In genomic region chr4:116556561-116557305, GRCm38 (mm10) we compare ENCODE assay signal across 8 mouse cellular contexts. TPM values are rescaled to one million over a fixed set of nuclear protein-coding genes. Genes with fewer than 3 reads are reported as not detected.
A peak's percentile ranks its signal among the peaks of the same experiment; 100 is the strongest.
DNase-seq lines count a peak whose midpoint lies in the region; ATAC-seq and TF ChIP-seq lines count a peak whose summit lies in the region.

No protein-coding gene starts in this region.

- H3K36me3 ChIP-seq in hindbrain, embryonic 14.5 days (replicated peaks; ENCODE audit: control insufficient read depth, insufficient read depth) = peaks cover 18% of the 10 kb centered on the region

- in situ Hi-C loops in Patski (cut with MboI; ENCODE audit: low pct_unique_long_range_greater_than_20kb) = no loop called here

- under 1% methylated on average over 28 of the region's 28 CpGs for WGBS in hindbrain, embryonic 14.5 days

- TF ChIP-seq CTCF in Patski (IDR thresholded peaks at IDR 0.05) = no peak

- peak overlapping the region; percentile 72 for H3K4me2 ChIP-seq in hindbrain, embryonic 14.5 days (replicated peaks)

- H3K4me3 ChIP-seq in hindbrain, embryonic 14.5 days (replicated peaks; ENCODE audit: low read length) = peak overlapping the region; percentile 64

- peaks cover 21% of the 10 kb centered on the region for H3K4me1 ChIP-seq in hindbrain, embryonic 14.5 days (replicated peaks; ENCODE audit: control insufficient read depth, insufficient read depth, low read length)

- H3K9ac ChIP-seq in hindbrain, embryonic 14.5 days = peak overlapping the region; percentile 71

- ATAC-seq in Patski = peak; percentile 92
- ATAC-seq in hindbrain, embryonic 14.5 days (ENCODE audit: low FRiP score) = peak; percentile 96

- no peaks in the 10 kb centered on the region for H3K27me3 ChIP-seq in Patski
- no peaks in the 10 kb centered on the region for H3K27me3 ChIP-seq in hindbrain, embryonic 14.5 days (ENCODE audit: control insufficient read depth, insufficient read depth, low read length)

- DNase-seq in Patski (ENCODE audit: low read depth, low spot score) = peak; percentile 51
- DNase-seq in cerebellum, postnatal 14 days = peak; percentile 94 to 95
- DNase-seq in frontal cortex, postnatal 25 days (ENCODE audit: low spot score in 2 of 2) = peak; percentile 87 to 88
- DNase-seq in hindbrain, embryonic 14.5 days (ENCODE audit: low spot score) = peak; percentile 94
- DNase-seq in layer of hippocampus, postnatal 36 days = peak; percentile 92 to 93
- peak; percentile 98 for DNase-seq in lung, postnatal 36 days
- peak; percentile 96 for DNase-seq in retina, postnatal 1 day
- peak; percentile 90 to 93 for DNase-seq in urinary bladder, adult 18-20 months (ENCODE audit: low spot score in 2 of 2)

- POLR2A ChIA-PET in Patski (lab: Charles Lee) = interaction anchor here (0.7 to 1.3 kb wide), 3 partner anchors 46 to 214 kb away, joined by 3 read pairs; no protein-coding TSS in a partner anchor

- H3K9me3 ChIP-seq in hindbrain, embryonic 14.5 days (ENCODE audit: control insufficient read depth, low read length) = no peaks in the 10 kb centered on the region

- H3K27ac ChIP-seq in hindbrain, embryonic 14.5 days = peak overlapping the region; percentile 95

- CTCF ChIA-PET in Patski (lab: Charles Lee) = no interaction called here

RNA-seq across cellular contexts. Expression of gene Gpbp1l1, which starts 0.7 kb away (rescaled TPM):
- polyA plus RNA-seq in Patski (2021) = 43.9 TPM
- polyA plus RNA-seq in hindbrain, embryonic 14.5 days (2014; fragmentation: Nextera tagmentation; extraction: Ambion mirVana) = 18.9 and 21.4 TPM in 2 replicates
- total RNA-seq in layer of hippocampus, postnatal 36 days (2021) = 10 to 100 TPM; 39.6 to 43.2 TPM

RNA-seq across cellular contexts. Expression of gene Tmem69, which starts 1.0 kb away (rescaled TPM):
- polyA plus RNA-seq in Patski (2021) = 8.5 TPM
- polyA plus RNA-seq in hindbrain, embryonic 14.5 days (2014; fragmentation: Nextera tagmentation; extraction: Ambion mirVana) = 27.2 and 27.9 TPM in 2 replicates
- 10 to 100 TPM; 11.3 to 12.8 TPM for total RNA-seq in layer of hippocampus, postnatal 36 days (2021)

RNA-seq across cellular contexts. Expression of gene Ccdc17, which starts 39.7 kb away (rescaled TPM):
- 1.8 TPM for polyA plus RNA-seq in Patski (2021)
- polyA plus RNA-seq in hindbrain, embryonic 14.5 days (2014; fragmentation: Nextera tagmentation; extraction: Ambion mirVana) = 3.8 and 5.3 TPM in 2 replicates
- total RNA-seq in layer of hippocampus, postnatal 36 days (2021) = 1 to 10 TPM; 4.0 to 4.3 TPM

RNA-seq across cellular contexts. Expression of gene Ipp, which starts 49.4 kb away (rescaled TPM):
- 15.9 TPM for polyA plus RNA-seq in Patski (2021)
- 3.8 and 4.6 TPM in 2 replicates for polyA plus RNA-seq in hindbrain, embryonic 14.5 days (2014; fragmentation: Nextera tagmentation; extraction: Ambion mirVana)
- total RNA-seq in layer of hippocampus, postnatal 36 days (2021) = 10 to 100 TPM; 18.6 to 19.2 TPM

Comparison
In these comparisons a context has a peak if more than half of its experiments do, and no peak if none do; other contexts are left out.
1. Peak in every context shown above with its lines: DNase-seq, ATAC-seq, H3K4me3 ChIP-seq and H3K27ac ChIP-seq.